Mouse (Mus musculus) MEL (cell line): ENCODE data around the gene Ecel1. TPM values are rescaled to one million over a fixed set of nuclear protein-coding genes. Genes with fewer than 3 reads are reported as not detected.

ENCODE experiments used
- DNase-seq: peaks from one replicate; pipeline ENCODE4 v3.0.0; 2011; ENCODE audit warnings: low read depth, low spot score
- H3K27ac ChIP-seq: 2 replicates; pipeline ENCODE4 v1.5.1; 2012; ENCODE audit warnings: low read depth, mild to moderate bottlenecking, control low read depth, low read length, moderate library complexity; ENCODE audit not compliant: control insufficient read depth
- H3K27me3 ChIP-seq, 2 experiments: fragments of 150-350 bp in 1 of 2; sonication (generic) in 1 of 2; 2 replicates each; pipeline ENCODE4 v1.6.1; 2012; ENCODE audit warnings: low read length in 2 of 2, mild to moderate bottlenecking in 2 of 2, improper control_type of control experiment in 1 of 2, moderate library complexity in 1 of 2; ENCODE audit not compliant: insufficient read depth in 2 of 2, control insufficient read depth in 1 of 2
- H3K36me3 ChIP-seq, 2 experiments: 2 replicates each; pipeline ENCODE4 v1.6.1; 2012 to 2014; ENCODE audit warnings: low read length in 2 of 2, improper control_type of control experiment in 1 of 2, inconsistent platforms in 1 of 2, mild to moderate bottlenecking in 1 of 2; ENCODE audit not compliant: insufficient read depth in 2 of 2, control insufficient read depth in 1 of 2
- H3K4me1 ChIP-seq, 2 experiments: fragments of 150-350 bp in 1 of 2; sonication (generic) in 1 of 2; 2 replicates each; pipeline ENCODE4 v1.6.1; 2012; ENCODE audit warnings: low read length in 2 of 2, improper control_type of control experiment in 1 of 2, mild to moderate bottlenecking in 1 of 2; ENCODE audit not compliant: insufficient read depth in 2 of 2, control insufficient read depth in 1 of 2
- H3K4me3 ChIP-seq, 2 experiments: fragments of 150-350 bp in 1 of 2; sonication (generic) in 1 of 2; 2 replicates each; pipeline ENCODE4 v1.5.1; 2012; ENCODE audit warnings: low read depth in 2 of 2, low read length in 2 of 2, mild to moderate bottlenecking in 2 of 2, moderate library complexity in 2 of 2, control low read depth in 1 of 2, improper control_type of control experiment in 1 of 2; ENCODE audit not compliant: control insufficient read depth in 1 of 2, insufficient read depth in 1 of 2
- H3K79me2 ChIP-seq: 2 replicates; pipeline ENCODE4 v1.6.1; 2012; ENCODE audit warnings: mild to moderate bottlenecking, low read length, moderate library complexity; ENCODE audit not compliant: control insufficient read depth, poor library complexity, insufficient read depth
- H3K9ac ChIP-seq: 2 replicates; pipeline ENCODE4 v1.6.1; 2012; ENCODE audit warnings: low read depth, mild to moderate bottlenecking, control low read depth, low read length, moderate library complexity; ENCODE audit not compliant: control insufficient read depth, poor library complexity, severe bottlenecking
- H3K9me3 ChIP-seq: fragments of 150-350 bp; sonication (generic); replicated peaks from 2 replicates; pipeline ENCODE4 v1.6.1; 2012; ENCODE audit warnings: mild to moderate bottlenecking, low read length, improper control_type of control experiment, moderate library complexity; ENCODE audit not compliant: insufficient read depth
- BHLHE40 ChIP-seq: IDR thresholded peaks from 2 replicates; pipeline ENCODE4 v1.6.1; 2012; ENCODE audit warnings: low read depth, mild to moderate bottlenecking, inconsistent platforms, low read length, improper control_type of control experiment, borderline replicate concordance
- CHD1 ChIP-seq: IDR thresholded peaks from 2 replicates; pipeline ENCODE4 v1.6.1; 2012; ENCODE audit warnings: low read depth, mild to moderate bottlenecking, inconsistent platforms, low read length, improper control_type of control experiment
- CHD2 ChIP-seq: IDR thresholded peaks from 2 replicates; pipeline ENCODE4 v1.6.1; 2011; ENCODE audit warnings: low read length, improper control_type of control experiment
- ETS1 ChIP-seq: IDR thresholded peaks from 2 replicates; pipeline ENCODE4 v1.6.1; 2012; ENCODE audit warnings: low read depth, mild to moderate bottlenecking, inconsistent platforms, low read length, improper control_type of control experiment, moderate library complexity
- GABPA ChIP-seq: IDR thresholded peaks from 2 replicates; pipeline ENCODE4 v1.6.1; 2012; ENCODE audit warnings: low read depth, mild to moderate bottlenecking, inconsistent platforms, low read length, improper control_type of control experiment, moderate library complexity
- HCFC1 ChIP-seq: IDR thresholded peaks from 2 replicates; pipeline ENCODE4 v1.6.1; 2012; ENCODE audit warnings: low read depth, mild to moderate bottlenecking, inconsistent platforms, low read length, improper control_type of control experiment, moderate library complexity
- JUND ChIP-seq: IDR thresholded peaks from 2 replicates; pipeline ENCODE4 v1.6.1; 2011; ENCODE audit warnings: low read depth, mild to moderate bottlenecking, improper control_type of control experiment, low read length
- KAT2A ChIP-seq: conservative IDR thresholded peaks from 2 replicates; pipeline ENCODE4 v1.6.1; 2012; ENCODE audit warnings: low read depth, low read length, improper control_type of control experiment, inconsistent platforms
- MAZ ChIP-seq: IDR thresholded peaks from 2 replicates; pipeline ENCODE4 v1.6.1; 2012; ENCODE audit warnings: low read depth, mild to moderate bottlenecking, inconsistent platforms, low read length, improper control_type of control experiment
- MEF2A ChIP-seq: IDR thresholded peaks from 2 replicates; pipeline ENCODE4 v1.6.1; 2014; ENCODE audit warnings: low read depth, mild to moderate bottlenecking, inconsistent platforms, low read length, improper control_type of control experiment; ENCODE audit not compliant: poor library complexity, insufficient replicate concordance, severe bottlenecking; ENCODE audit errors: extremely low read depth
- MXI1 ChIP-seq: IDR thresholded peaks from 2 replicates; pipeline ENCODE4 v1.6.1; 2011; ENCODE audit warnings: mild to moderate bottlenecking, low read depth, low read length, improper control_type of control experiment
- POLR2AphosphoS5 ChIP-seq: IDR thresholded peaks from 2 replicates; pipeline ENCODE4 v1.6.1; 2012; ENCODE audit warnings: low read depth, borderline replicate concordance, mild to moderate bottlenecking, inconsistent platforms, low read length, moderate library complexity, mixed read lengths
- RCOR1 ChIP-seq: IDR thresholded peaks from 2 replicates; pipeline ENCODE4 v1.6.1; 2012; ENCODE audit warnings: low read depth, mild to moderate bottlenecking, inconsistent platforms, low read length, improper control_type of control experiment
- SIN3A ChIP-seq: IDR thresholded peaks from 2 replicates; pipeline ENCODE4 v1.6.1; 2012; ENCODE audit warnings: low read length, improper control_type of control experiment, inconsistent platforms
- TBP ChIP-seq: IDR thresholded peaks from 2 replicates; pipeline ENCODE4 v1.8.0; 2011; ENCODE audit warnings: low read depth, low read length, improper control_type of control experiment
- ZC3H11A ChIP-seq: IDR thresholded peaks from 2 replicates; pipeline ENCODE4 v1.6.1; 2012; ENCODE audit warnings: low read depth, mild to moderate bottlenecking, inconsistent platforms, low read length, improper control_type of control experiment
- ZMIZ1 ChIP-seq: IDR thresholded peaks from 2 replicates; pipeline ENCODE4 v1.6.1; 2012; ENCODE audit warnings: low read depth, mild to moderate bottlenecking, inconsistent platforms, low read length, improper control_type of control experiment, moderate library complexity
- polyA plus RNA-seq, 2 experiments: library from polyadenylated mRNA; stranded (reverse) in 1 of 2; unstranded in 1 of 2; fragments of >175 nt in 1 of 2; fragments of >200 nt in 1 of 2; gene quantifications; 2 replicates each; pipeline versions ENCODE4 v1.2.1 to v1.2.4; 2012; ENCODE audit warnings: low replicate concordance in 2 of 2, low read depth in 1 of 2; ENCODE audit not compliant: insufficient read length in 2 of 2, insufficient read depth in 1 of 2, missing spikeins in 1 of 2
- total RNA-seq: library from RNA; depleted of rRNA; stranded (reverse); fragments of 300-350 nt; gene quantifications from 2 replicates; pipeline ENCODE4 v1.2.3, GENCODE M21; 2012

The Ecel1 gene
- total and polyA plus RNA-seq, 3 experiments: 0.73 to 4.8 TPM; not detected in 1

DNA sequence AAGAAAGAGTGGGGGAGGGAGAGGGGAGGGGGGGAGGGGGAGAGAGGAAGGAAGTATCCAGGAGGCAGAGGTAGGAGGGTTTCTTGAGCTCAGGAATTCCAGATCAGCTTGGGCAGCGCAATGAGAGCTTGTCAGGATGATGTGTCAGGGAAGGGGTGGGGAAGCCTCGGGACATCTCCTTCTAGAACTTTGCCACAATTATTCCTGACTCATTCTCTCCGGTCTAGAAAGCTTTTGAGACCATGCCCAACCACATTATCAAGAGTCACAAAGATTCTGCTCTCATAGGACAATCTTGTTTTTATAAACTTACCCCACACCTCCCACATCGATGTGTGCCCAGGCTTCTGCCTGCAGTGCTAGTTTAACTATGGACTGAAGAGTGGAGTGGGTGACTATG, 24.5 kb downstream of the Ecel1 start:
- Histone ChIP-seq H3K4me3 (no peak overlapping the region), H3K9me3 (no peaks in the 10 kb centered on the region), H3K27me3 (0 out of 4 replicates have a peak, but pooled peaks cover 0 to 1% of the 10 kb centered on the region in 2 experiments), H3K27ac (no peak overlapping the region), H3K36me3 (no peaks in the 10 kb centered on the region), H3K79me2 (no peaks in the 10 kb centered on the region), H3K4me1 (no peaks in the 10 kb centered on the region), H3K9ac (no peak overlapping the region)
- DNase-seq: no peak
- no peak for TF ChIP-seq CHD1

DNA sequence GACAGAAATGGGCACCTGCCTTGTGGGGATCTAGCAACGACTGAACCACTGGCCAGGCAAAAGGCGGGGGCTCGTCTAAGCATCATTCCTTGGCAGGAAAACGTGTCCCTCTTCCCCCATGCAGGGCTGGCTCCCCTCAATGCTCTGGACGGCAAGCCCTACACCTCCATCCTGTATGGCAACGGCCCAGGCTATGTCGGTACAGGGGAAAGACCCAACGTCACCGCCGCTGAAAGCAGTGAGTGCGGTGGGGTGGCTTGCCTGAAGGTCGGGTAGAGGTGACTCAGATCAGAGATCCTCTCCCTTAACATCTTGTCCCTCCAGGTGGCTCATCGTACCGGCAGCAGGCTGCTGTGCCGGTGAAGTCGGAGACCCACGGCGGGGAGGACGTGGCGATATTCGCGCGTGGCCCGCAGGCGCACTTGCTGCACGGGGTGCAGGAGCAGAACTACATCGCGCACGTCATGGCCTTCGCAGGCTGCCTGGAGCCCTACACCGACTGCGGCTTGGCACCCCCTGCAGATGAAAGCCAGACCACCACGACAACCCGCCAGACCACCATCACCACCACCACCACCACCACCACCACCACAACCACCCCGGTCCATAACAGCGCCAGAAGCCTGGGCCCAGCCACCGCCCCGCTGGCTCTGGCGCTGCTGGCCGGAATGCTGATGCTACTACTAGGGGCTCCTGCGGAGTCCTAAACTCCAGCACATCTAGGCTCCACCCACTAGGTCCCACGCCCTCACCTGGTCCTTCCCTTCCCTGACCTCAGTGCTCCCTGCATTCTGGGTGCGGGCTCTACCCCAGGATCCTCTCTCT, 28.9 kb downstream of the Ecel1 start:
- no peak overlapping the region for H3K4me3 ChIP-seq
- DNase-seq: no peak

GRCm38 (mm10) chr1:87124673-87125072, 31.6 kb downstream of the Ecel1 start, which contains the start of gene Akp3:
Akp3 (plus strand) TSS chr1:87124973.
- no peak for DNase-seq
- Histone ChIP-seq H3K27me3 (peaks cover 1 to 2% of the 10 kb centered on the region in 2 experiments; a peak in 1 of 4 replicates), H3K4me1 (no peaks in the 10 kb centered on the region), H3K9me3 (no peaks in the 10 kb centered on the region), H3K36me3 (no peaks in the 10 kb centered on the region), H3K27ac (no peak within 1 kb of the TSS), H3K4me3 (no peak within 1 kb of the TSS), H3K9ac (no peak within 1 kb of the TSS), H3K79me2 (no peaks in the 10 kb centered on the region)
- TF ChIP-seq BHLHE40 (no peak), MXI1 (no peak), CHD2 (no peak), HCFC1 (no peak), KAT2A (no peak)

More for the DNA sequence above, 28.9 kb downstream of the Ecel1 start:
- Histone ChIP-seq H3K36me3 (no peaks in the 10 kb centered on the region), H3K9ac (no peak overlapping the region), H3K27ac (no peak overlapping the region), H3K9me3 (no peaks in the 10 kb centered on the region), H3K4me1 (no peaks in the 10 kb centered on the region), H3K27me3 (peaks cover 1 to 2% of the 10 kb centered on the region in 2 experiments; a peak in 1 of 4 replicates), H3K79me2 (no peaks in the 10 kb centered on the region)
- no peak for TF ChIP-seq ZMIZ1
- no peak for TF ChIP-seq RCOR1
- TF ChIP-seq ZC3H11A: no peak
- TF ChIP-seq CHD1: no peak
- no peak for TF ChIP-seq JUND
- TF ChIP-seq ETS1: no peak
- no peak for TF ChIP-seq TBP
- TF ChIP-seq MEF2A: no peak
- TF ChIP-seq SIN3A: no peak
- TF ChIP-seq GABPA: no peak
- no peak for TF ChIP-seq POLR2AphosphoS5
- TF ChIP-seq MAZ: no peak
